Mouse (Mus musculus): Measurements from ENCODE around the gene Selenop.

The Selenop gene

DNA sequence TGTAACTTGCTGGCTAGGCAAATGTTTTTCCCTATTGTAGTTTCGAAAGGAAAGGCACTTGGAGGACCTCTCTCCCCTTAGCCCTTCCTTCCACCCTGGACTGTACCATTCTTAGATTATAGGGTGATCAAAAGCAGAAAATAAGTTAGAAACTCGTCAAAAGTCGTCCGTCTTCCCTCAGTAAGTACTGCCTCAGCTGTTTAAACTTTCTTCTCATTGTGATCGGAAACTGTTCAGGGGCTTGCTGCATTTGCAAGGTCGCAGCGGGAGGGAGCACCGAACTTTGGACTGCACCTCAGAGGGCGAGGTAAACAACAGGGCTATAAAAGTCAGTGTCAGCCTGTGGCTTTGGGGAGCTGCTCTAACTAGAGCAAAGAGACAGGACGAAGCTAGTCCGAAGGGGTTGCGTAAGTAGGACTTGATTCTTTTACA lies 2.3 kb downstream of the Selenop start:
- DNase-seq (ENCODE audit: low spot score in 2 of 2): peak in 1 of 2 experiments; percentile 39

- DNase-seq (ENCODE audit: low spot score in 2 of 2): no peak
Observed at GRCm38 (mm10) chr15:3271216-3271615, 2.9 kb downstream of the Selenop start.

DNA sequence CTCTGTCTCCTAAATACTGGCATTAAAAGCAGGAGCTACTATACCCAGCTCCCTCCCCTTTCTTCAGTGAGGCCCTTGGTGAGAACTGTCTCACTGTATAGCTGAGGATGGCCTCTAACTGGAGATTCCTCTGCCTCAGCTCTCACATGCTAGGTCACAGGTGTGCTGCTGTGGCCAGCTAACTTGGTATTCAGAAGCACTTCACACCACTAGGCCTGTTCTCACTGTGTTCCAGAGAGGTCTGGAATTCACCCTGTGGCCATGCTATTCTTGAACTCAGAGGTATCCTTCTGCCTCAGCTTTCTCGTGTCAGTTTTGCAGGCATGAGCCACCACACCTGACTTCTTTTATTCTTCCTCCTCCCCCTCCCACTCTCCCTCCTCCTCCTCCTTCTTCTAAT lies 4.8 kb downstream of the Selenop start:
- no peak for DNase-seq (ENCODE audit: low spot score in 2 of 2)

- no peak for DNase-seq (ENCODE audit: low spot score in 2 of 2)
Observed at GRCm38 (mm10) chr15:3277391-3277790, 9.0 kb downstream of the Selenop start.

- DNase-seq (ENCODE audit: low spot score in 2 of 2): no peak
Observed at GRCm38 (mm10) chr15:3279242-3279641, 10.9 kb downstream of the Selenop start.

GRCm38 (mm10) chr15:3281216-3281615 lies 12.9 kb downstream of the Selenop start:
- DNase-seq (ENCODE audit: low spot score in 2 of 2): no peak

DNA sequence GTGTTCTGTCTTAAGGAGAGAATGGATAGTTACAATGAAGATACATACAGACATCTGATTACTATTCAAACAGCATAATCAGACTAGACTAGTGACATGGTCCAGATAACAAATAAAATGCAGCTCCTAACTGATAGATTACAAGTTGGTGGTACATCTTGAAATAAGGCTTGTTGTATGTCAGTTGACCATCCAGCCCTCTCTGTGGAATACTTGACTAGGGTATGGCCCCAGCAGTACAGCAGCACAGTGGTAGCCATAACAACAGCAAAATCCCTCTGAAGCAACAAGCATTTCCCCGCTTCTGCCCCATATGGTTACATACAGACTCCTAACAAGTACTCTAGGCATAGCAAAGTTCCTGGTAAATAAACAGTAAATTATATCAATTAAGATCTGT lies 13.4 kb downstream of the Selenop start:
- DNase-seq (ENCODE audit: low spot score in 2 of 2): no peak

DNA sequence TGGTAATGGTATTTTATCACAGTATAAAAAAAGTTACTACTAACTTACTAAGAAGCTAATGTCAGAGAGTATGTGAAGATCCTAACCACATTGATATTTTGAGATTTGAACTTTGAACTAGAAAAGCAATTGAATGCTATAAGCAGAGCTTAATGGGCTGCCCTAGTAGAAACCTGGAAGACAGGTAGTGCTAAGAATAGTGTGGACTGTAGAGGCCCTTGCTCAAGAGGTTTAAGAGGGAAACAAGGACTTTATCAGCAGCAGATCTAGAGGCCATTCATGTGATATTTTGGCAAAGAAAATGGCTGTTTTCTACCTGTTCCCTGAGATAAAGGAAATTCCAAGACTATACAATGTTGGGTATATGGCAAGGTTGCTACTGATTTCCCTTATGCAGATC lies 17.7 kb downstream of the Selenop start:
- DNase-seq (ENCODE audit: low spot score in 2 of 2): no peak

DNA sequence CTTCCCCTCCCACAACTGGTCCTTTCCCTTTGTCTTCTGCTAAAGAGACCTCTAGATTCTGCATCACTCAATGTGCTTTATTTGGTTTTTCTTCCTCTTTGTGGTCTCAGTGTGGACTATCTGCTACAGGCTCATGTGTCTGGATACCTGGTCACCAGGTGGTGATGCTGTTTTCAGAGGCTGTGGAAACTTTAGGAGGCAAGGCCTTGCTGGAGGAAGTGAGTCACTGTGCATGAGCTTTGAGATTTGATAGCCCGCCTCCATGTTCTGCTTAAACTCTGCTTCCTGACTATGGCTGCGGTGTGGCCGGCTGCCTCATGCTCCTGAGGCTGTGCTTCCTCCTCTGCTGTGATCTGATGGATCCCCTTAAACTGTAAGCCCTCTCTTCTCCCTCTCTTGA lies 22.1 kb downstream of the Selenop start:
- no peak for DNase-seq (ENCODE audit: low spot score in 2 of 2)

DNA sequence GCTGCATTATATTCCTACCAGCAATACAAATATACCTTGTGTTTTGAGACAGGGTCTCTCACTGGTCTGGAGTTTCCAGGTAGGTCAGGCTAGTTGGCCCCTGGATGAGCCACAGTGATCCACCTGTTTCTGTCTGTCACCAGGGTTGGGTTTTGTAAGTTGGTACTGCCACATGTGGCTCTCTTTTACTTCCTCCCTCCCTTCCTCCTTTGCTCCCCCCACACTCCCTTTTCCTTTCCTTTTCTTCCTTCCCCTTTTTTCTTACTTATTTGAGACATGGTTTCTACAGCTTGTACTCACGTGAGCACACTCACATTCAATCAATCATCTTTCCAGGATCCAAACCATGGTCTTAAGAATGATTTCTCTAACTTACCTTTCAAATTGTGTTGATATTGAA lies 25.1 kb downstream of the Selenop start:
- DNase-seq (ENCODE audit: low spot score in 2 of 2): no peak

- no peak for DNase-seq (ENCODE audit: low spot score in 2 of 2)
Observed at GRCm38 (mm10) chr15:3295986-3296385, 27.6 kb downstream of the Selenop start.

GRCm38 (mm10) chr15:3297615-3298014 lies 29.3 kb downstream of the Selenop start:
- no peak for DNase-seq (ENCODE audit: low spot score in 2 of 2)

- no peak for DNase-seq (ENCODE audit: low spot score in 2 of 2)
Observed at GRCm38 (mm10) chr15:3300361-3301100, 32.2 kb downstream of the Selenop start.

- no peak for DNase-seq (ENCODE audit: low spot score in 2 of 2)
Observed at GRCm38 (mm10) chr15:3303426-3303825, 35.1 kb downstream of the Selenop start, which contains the start of gene Ccdc152. TSS of gene Ccdc152 (minus strand) at chr15:3303526.

DNA sequence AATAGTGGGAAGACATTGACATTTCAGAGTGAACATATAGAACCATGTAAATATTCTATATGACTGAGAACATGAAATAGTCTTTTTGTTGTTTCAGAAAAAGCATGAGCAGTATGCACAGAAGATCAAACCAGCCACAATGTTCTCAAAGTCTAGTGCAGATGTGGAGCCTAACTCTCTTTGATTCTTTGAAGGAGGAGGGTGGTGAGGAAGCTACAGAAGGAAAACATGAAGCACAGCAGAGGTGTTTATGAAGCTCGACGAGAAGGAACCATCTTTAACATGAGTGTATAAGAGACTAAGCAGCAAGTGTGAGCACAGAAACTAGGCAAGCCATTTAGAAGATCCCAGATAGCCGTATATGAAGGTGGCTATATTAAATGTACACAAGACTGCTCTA lies 41.5 kb downstream of the Selenop start:
- DNase-seq (ENCODE audit: low spot score in 2 of 2): no peak

- no peak for DNase-seq (ENCODE audit: low spot score in 2 of 2)
Observed at GRCm38 (mm10) chr15:3312937-3313336, 44.6 kb downstream of the Selenop start.

DNA sequence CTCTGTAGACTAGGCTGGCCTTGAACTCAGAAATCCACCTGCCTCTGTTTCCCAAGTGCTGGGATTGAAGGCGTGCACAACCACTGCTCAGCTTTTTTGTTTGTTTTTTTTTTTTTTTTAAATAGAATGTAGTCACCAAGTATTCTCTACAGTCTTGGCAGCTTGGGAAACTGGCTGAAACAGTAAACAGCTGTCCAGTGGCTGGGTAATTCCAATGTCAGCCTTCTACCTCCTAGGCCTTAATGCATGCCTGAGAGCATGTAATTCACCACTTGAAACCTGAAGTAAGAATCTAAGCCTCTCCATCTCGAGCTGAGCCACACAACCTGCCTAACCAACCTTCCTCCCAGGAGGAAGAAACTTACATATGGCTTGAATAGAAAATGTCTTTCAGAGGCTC lies 48.3 kb downstream of the Selenop start:
- DNase-seq (ENCODE audit: low spot score in 2 of 2): no peak

- no peak for DNase-seq (ENCODE audit: low spot score in 2 of 2)
Observed at GRCm38 (mm10) chr15:3319929-3320328, 51.6 kb downstream of the Selenop start.

- DNase-seq (ENCODE audit: low spot score in 2 of 2): no peak
Observed at GRCm38 (mm10) chr15:3323041-3323440, 54.7 kb downstream of the Selenop start.

Measured in cerebellum, postnatal 4 days (tissue).